Mouse (Mus musculus): ENCODE results near the gene Smurf2. TPM values are rescaled to one million over a fixed set of nuclear protein-coding genes. Genes with fewer than 3 reads are reported as not detected.
"Not testable (repeated sequence)": the region's sequence is repeated elsewhere in the genome, so short reads cannot be mapped to it uniquely, and the experiment has no call there.

Smurf2 gene
- polyA plus RNA-seq, 1 experiment from 2014 or later, result 11.4 TPM

GRCm38 (mm10) chr11:106793846-106794245, 126.7 kb downstream of the Smurf2 start:
- no peaks in the 10 kb centered on the region for H3K27me3 ChIP-seq
- no peak overlapping the region for H3K4me2 ChIP-seq
- ATAC-seq (ENCODE audit: low FRiP score, low read depth), result no peak
- H3K9ac ChIP-seq, result no peak overlapping the region
- no peak overlapping the region for H3K4me3 ChIP-seq
- peaks cover 13% of the 10 kb centered on the region for H3K4me1 ChIP-seq (replicated peaks)
- 74% methylated on average over 4 of the region's 4 CpGs for WGBS
- no peak overlapping the region for H3K27ac ChIP-seq (replicated peaks)
- H3K36me3 ChIP-seq, result peaks cover 44% of the 10 kb centered on the region
- H3K9me3 ChIP-seq, result no peaks in the 10 kb centered on the region

- Histone ChIP-seq H3K4me3 (peak overlapping the region; percentile 66), H3K4me2 (peak overlapping the region; percentile 67), H3K36me3 (peaks cover 31% of the 10 kb centered on the region), H3K9ac (peak overlapping the region; percentile 85), H3K9me3 (no peaks in the 10 kb centered on the region), H3K27me3 (no peaks in the 10 kb centered on the region), H3K4me1 (replicated peaks) (peaks cover 34% of the 10 kb centered on the region), H3K27ac (replicated peaks) (peak overlapping the region; percentile 100)
- ATAC-seq (ENCODE audit: low FRiP score, low read depth), result no peak
- under 1% methylated on average over 6 of the region's 6 CpGs for WGBS
Observed at GRCm38 (mm10) chr11:106789649-106790048, 130.9 kb downstream of the Smurf2 start.

- Histone ChIP-seq H3K9ac (peak within 1 kb of the TSS; percentile 85), H3K9me3 (no peaks in the 10 kb centered on the region), H3K36me3 (peaks cover 37% of the 10 kb centered on the region), H3K4me1 (replicated peaks) (peaks cover 38% of the 10 kb centered on the region), H3K27me3 (no peaks in the 10 kb centered on the region), H3K4me2 (peak within 1 kb of the TSS; percentile 67), H3K27ac (replicated peaks) (peak within 1 kb of the TSS; percentile 100), H3K4me3 (peak within 1 kb of the TSS; percentile 66)
- WGBS, result under 1% methylated on average over 58 of the region's 58 CpGs
- ATAC-seq (ENCODE audit: low FRiP score, low read depth), result peak; percentile 95
Observed at GRCm38 (mm10) chr11:106788775-106789459, 131.6 kb downstream of the Smurf2 start, which contains the start of the genes Ddx5 and Cep95. Gene Ddx5 (minus strand): TSS chr11:106789185. Gene Cep95 (plus strand): TSS chr11:106789252.

DNA sequence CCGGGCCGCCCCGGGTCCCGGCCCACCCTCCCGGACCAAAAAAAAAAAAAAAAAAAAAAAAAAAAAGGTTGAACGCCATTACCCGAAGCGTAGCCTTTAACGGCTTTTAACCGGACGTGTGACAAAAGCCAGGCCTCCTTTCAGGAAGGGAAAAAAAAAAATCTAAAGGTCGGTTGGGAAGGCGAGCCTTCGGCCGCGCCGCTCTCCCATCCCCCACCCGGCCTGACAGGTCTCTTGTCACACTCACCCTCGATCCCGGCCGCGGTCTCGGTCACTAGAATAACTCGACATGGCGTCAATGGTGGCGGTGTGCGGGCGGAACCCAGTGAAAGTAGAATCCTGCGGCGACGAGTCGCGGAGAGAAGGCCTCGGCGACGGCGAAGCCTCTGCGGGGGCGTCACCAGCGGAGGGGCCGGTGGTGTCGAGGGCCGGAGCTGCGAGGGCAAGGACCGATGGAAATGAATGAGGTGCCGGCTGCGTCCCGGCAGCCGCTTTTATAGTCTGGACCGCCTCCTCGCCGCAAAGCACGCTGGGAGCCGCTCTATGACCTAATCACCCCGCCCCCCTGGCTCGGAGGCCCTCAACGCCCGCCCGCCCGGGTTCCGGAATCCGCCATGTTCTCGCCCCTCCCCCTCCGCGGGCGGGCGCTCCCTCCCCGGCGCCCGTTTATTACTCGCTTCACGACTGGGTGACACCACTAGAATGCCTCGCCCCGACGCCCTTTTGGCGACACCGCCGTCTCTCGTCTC, 132.3 kb downstream of the Smurf2 start:
- ATAC-seq (ENCODE audit: low FRiP score, low read depth), result peak; percentile 86
- Histone ChIP-seq H3K9ac (peak overlapping the region; percentile 85), H3K4me1 (replicated peaks) (peaks cover 41% of the 10 kb centered on the region), H3K27me3 (no peaks in the 10 kb centered on the region), H3K4me3 (peak overlapping the region; percentile 66), H3K4me2 (peak overlapping the region; percentile 67), H3K27ac (replicated peaks) (peak overlapping the region; percentile 100), H3K9me3 (no peaks in the 10 kb centered on the region), H3K36me3 (peaks cover 39% of the 10 kb centered on the region)
- under 1% methylated on average over 66 of the region's 79 CpGs for WGBS

DNA sequence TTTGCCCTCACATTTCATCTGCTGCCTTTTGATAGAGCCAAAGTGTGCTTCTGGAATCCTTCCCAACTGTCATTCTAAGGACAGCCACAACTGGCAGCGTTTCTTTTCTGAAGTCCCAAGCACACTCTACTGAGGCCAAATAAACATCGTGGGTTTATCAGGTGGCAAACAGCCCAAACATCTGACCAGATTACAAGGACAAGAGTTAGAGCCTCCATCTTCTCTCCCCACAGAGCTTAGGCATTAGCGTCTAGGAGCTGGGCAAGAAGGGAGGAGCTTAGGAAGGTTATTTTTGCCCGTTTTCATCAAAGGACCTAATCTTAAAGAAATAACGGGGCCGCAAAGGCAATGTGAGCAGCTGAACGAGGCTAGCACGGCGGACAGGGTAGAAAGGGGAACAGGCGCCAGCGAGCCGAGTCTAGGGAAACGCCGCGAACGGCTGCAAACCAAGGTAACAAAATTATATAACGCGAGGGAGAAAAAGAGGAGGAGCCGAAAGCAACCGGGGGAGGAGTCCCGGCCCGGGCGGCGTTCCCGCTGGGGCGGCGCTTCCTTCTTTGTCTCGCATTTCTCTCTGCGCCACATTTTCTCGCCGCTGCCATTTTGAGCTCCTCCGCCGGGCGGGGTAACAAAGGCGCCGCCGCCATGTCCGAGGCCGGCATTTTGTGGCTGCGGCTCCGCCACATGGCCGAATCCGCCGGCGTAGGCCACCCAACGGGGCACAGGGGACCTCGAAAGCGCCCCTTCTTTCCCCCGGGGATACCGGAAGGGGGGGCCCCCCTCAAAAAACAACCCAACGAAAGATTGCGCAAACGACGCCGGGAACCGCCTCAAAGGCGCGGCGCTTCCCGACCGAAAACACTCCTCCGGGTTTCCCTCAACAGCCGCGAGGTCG, 133.1 kb downstream of the Smurf2 start:
- Histone ChIP-seq H3K36me3 (peaks cover 39% of the 10 kb centered on the region), H3K4me1 (replicated peaks) (peaks cover 41% of the 10 kb centered on the region), H3K9me3 (no peaks in the 10 kb centered on the region), H3K27ac (replicated peaks) (peak overlapping the region; percentile 100), H3K4me2 (peak overlapping the region; percentile 68), H3K9ac (peak overlapping the region; percentile 85), H3K4me3 (peak overlapping the region; percentile 66), H3K27me3 (no peaks in the 10 kb centered on the region)
- WGBS, result under 1% methylated on average over 64 of the region's 65 CpGs
- ATAC-seq (ENCODE audit: low FRiP score, low read depth), result peak; percentile 13; the same call in 1 of the 2 replicates

- Histone ChIP-seq H3K36me3 (peaks cover 52% of the 10 kb centered on the region), H3K27ac (replicated peaks) (no peak overlapping the region), H3K4me3 (no peak overlapping the region), H3K9ac (no peak overlapping the region), H3K27me3 (no peaks in the 10 kb centered on the region), H3K9me3 (no peaks in the 10 kb centered on the region), H3K4me2 (peak overlapping the region; percentile 68), H3K4me1 (replicated peaks) (peaks cover 36% of the 10 kb centered on the region)
- ATAC-seq (ENCODE audit: low FRiP score, low read depth), result no peak
- 61% methylated on average over 1 of the region's 1 CpGs for WGBS
Observed at GRCm38 (mm10) chr11:106785043-106785442, 135.5 kb downstream of the Smurf2 start.

- Histone ChIP-seq H3K9me3 (no peaks in the 10 kb centered on the region), H3K4me3 (no peak overlapping the region), H3K36me3 (peaks cover 53% of the 10 kb centered on the region), H3K4me2 (no peak overlapping the region), H3K9ac (no peak overlapping the region), H3K4me1 (replicated peaks) (peaks cover 34% of the 10 kb centered on the region), H3K27ac (replicated peaks) (no peak overlapping the region), H3K27me3 (no peaks in the 10 kb centered on the region)
- no peak for ATAC-seq (ENCODE audit: low FRiP score, low read depth)
- 87% methylated on average over 2 of the region's 2 CpGs for WGBS
Observed at GRCm38 (mm10) chr11:106784476-106784875, 136.0 kb downstream of the Smurf2 start.

GRCm38 (mm10) chr11:106782841-106783764, 137.4 kb downstream of the Smurf2 start:
- peaks cover 43% of the 10 kb centered on the region for H3K4me1 ChIP-seq (replicated peaks)
- 85% methylated on average over 9 of the region's 9 CpGs for WGBS
- no peaks in the 10 kb centered on the region for H3K27me3 ChIP-seq
- ATAC-seq (ENCODE audit: low FRiP score, low read depth), result no peak
- H3K4me2 ChIP-seq, result no peak overlapping the region
- H3K9me3 ChIP-seq, result no peaks in the 10 kb centered on the region
- no peak overlapping the region for H3K4me3 ChIP-seq
- H3K36me3 ChIP-seq, result peaks cover 53% of the 10 kb centered on the region
- no peak overlapping the region for H3K27ac ChIP-seq (replicated peaks)
- H3K9ac ChIP-seq, result no peak overlapping the region

DNA sequence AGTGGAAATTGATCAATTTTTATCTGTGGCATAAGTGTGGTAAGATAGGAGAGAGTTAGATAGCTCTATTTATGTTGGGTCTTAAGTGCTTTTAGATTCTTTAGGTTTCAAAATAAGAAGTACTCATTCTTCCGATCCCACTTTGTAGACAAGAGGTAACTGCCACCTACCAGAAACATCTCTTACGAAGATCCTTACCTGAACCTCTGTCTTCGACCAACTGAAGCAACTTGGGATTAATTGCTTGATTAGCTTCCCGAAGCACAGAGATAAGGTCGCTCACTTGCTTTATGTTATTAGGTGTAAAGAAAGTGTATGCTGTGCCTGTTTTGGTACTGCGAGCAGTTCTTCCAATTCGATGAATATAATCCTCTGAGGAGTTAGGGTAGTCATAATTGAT, 138.2 kb downstream of the Smurf2 start:
- not testable (repeated sequence) for H3K4me2 ChIP-seq; H3K9me3 ChIP-seq; H3K27ac ChIP-seq (replicated peaks); ATAC-seq (ENCODE audit: low FRiP score, low read depth); H3K9ac ChIP-seq; H3K27me3 ChIP-seq; H3K4me3 ChIP-seq
- peaks cover 50% of the 10 kb centered on the region for H3K4me1 ChIP-seq (replicated peaks)
- peaks cover 53% of the 10 kb centered on the region for H3K36me3 ChIP-seq
- WGBS, result 92% methylated on average over 7 of the region's 7 CpGs

DNA sequence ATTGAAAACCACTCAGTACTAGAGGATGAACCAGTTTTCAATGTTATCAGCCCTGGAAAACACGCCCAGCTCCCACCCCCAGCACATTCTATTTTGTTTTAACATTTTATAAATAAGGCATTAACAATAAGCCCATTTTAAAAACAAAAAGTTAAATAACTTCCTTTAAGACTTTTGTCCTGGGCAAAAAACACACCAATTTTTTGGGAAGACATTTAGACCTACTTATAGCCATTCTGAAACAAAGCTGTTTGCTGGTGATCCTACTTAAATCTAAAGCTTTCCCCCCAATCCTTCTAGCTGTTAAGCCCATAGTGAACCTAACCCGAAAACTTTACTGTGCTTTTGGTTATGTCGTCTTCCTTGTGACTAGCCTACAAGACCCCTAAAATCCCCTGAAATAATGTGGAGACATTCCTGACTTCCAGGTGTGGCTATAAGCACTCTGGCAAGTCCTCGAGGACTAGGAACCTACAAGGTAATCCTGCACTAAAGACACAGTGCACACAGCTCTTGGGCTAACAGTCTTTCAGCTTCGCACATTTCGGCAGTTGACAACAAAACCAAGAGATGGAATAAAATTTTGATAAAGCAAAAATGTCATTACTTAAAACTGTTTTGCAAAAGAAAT, 139.8 kb downstream of the Smurf2 start:
- WGBS, result 82% methylated on average over 6 of the region's 6 CpGs
- H3K9ac ChIP-seq, result no peak overlapping the region
- no peaks in the 10 kb centered on the region for H3K9me3 ChIP-seq
- peaks cover 47% of the 10 kb centered on the region for H3K36me3 ChIP-seq
- no peak for ATAC-seq (ENCODE audit: low FRiP score, low read depth)
- H3K27ac ChIP-seq (replicated peaks), result no peak overlapping the region
- no peak overlapping the region for H3K4me2 ChIP-seq
- no peaks in the 10 kb centered on the region for H3K27me3 ChIP-seq
- H3K4me1 ChIP-seq (replicated peaks), result peaks cover 40% of the 10 kb centered on the region
- H3K4me3 ChIP-seq, result no peak overlapping the region

Measured in hindbrain, embryonic 15.5 days (tissue).